Mouse (Mus musculus) neural tube, postnatal 0 days (tissue): ENCODE data around the gene Setd6. TPM values are rescaled to one million over a fixed set of nuclear protein-coding genes. Genes with fewer than 3 reads are reported as not detected.

ENCODE experiments used
- microRNA-seq: library from miRNA; unstranded; fragments of <30 nt; microRNA quantifications from one replicate; pipeline ENCODE4, GENCODE M21; 2016
- polyA plus RNA-seq: library from polyadenylated mRNA; unstranded; fragments of >200 nt; fragmentation: Nextera tagmentation; extraction: Ambion mirVana; gene quantifications from 2 replicates; pipeline ENCODE4 v1.2.1, GENCODE M21; 2015

The Setd6 gene
- polyA plus RNA-seq = 33.3 and 33.4 TPM in 2 replicates

GRCm38 (mm10) chr8:95715676-95716531 is at the start of gene Setd6:
Gene Setd6, plus strand, starts transcription at chr8:95715881.

GRCm38 (mm10) chr8:95676631-95677030 is 39.0 kb upstream of the Setd6 start, which contains the start of gene Ndrg4:
Gene Ndrg4, plus strand, starts transcription at chr8:95676980.

Small RNA genes within 50 kb of the gene (microRNA-seq; reads per million reads assigned to microRNA genes)
- gene Mir7073 = not detected

Other genes with a start within 250 kb of the Setd6 start
- gene Csnk2a2, start 225.8 kb upstream of the Setd6 start, polyA plus RNA-seq = 10.6 and 12.3 TPM in 2 replicates
- 1.7 and 2.3 TPM in 2 replicates for gene Ccdc113, start 181.8 kb upstream of the Setd6 start, polyA plus RNA-seq
- 0.10 TPM in 1 of 2 replicates, not detected in the other for gene Prss54, start 139.5 kb upstream of the Setd6 start, polyA plus RNA-seq
- gene Gins3, start 82.4 kb upstream of the Setd6 start, polyA plus RNA-seq = 3.9 and 4.6 TPM in 2 replicates
- 759 and 799 TPM in 2 replicates for gene Ndrg4, start 38.9 kb upstream of the Setd6 start, polyA plus RNA-seq
- 19.3 and 22.8 TPM in 2 replicates for gene Cnot1, start 91.6 kb downstream of the Setd6 start, polyA plus RNA-seq
- gene Sap18b, start 109.5 kb downstream of the Setd6 start, polyA plus RNA-seq = 270 and 337 TPM in 2 replicates
- gene Slc38a7, start 137.7 kb downstream of the Setd6 start, polyA plus RNA-seq = 17.4 and 17.8 TPM in 2 replicates
- gene Got2, start 172.7 kb downstream of the Setd6 start, polyA plus RNA-seq = 226 and 236 TPM in 2 replicates